Mouse (Mus musculus) MEL-GATA-1-ER (cell line): Measurements from ENCODE around the gene Peg3.

Experiments used
- DNase-seq: peaks from one replicate; pipeline ENCODE4 v3.0.0-alpha.2; 2012; ENCODE audit warnings: low read depth; ENCODE audit errors: extremely low read depth

The Peg3 gene

DNA sequence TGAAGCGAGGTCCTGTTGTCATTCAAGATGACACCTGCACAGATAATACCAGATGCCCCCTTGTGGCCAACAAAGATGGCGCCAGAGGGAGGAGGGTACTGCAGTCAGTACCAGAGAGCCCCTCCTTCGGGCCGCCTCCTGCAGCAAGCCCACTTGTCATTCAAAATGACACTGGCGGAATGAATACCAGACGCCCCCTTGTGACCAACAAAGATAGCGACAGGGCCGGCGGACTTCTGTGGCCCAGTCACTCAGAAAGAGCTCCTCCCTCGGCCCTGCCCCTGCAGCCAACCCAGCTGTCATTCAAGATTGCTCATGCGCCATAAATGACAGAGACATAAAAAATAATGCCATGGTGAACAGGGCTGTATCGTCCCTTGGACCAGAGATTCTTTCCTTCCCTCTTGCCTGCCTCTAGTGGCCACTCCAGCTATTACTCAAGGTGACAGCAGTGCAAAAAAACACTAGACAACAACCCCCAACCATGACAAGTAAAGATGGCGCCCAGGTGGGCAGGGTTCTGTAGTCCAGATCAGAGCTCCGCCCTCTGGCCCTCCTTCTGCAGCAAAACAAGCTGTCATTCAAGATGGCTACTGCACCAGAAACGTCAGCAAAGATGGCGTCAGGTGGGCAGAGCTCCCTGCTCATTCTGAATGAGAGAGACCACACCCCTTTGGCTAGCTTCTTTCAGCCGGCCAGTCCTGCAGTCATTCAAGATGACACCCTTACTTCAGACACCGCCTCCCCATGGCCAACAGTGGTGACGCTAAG is 2.7 kb downstream of the Peg3 start:
- DNase-seq: no peak

DNA sequence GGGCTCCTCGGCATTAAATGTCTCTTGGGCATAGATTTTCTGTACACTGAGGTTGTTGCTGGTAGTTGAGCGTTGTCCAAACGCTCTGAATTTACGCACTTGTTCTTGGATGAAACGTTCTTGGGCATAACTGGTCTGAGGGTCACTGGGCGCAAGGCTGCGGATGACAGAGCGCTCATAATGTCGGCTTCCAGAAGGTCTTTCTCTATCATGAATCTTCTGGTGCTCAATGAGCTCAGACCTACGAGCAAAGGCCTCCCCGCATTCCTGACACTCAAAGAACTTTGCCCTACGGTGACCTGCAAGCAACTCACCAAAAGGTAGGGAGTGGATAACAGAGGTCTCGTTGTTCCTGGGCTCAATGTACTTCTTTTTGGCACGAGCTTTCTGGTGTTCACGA is 20.8 kb downstream of the Peg3 start:
- no peak for DNase-seq

DNA sequence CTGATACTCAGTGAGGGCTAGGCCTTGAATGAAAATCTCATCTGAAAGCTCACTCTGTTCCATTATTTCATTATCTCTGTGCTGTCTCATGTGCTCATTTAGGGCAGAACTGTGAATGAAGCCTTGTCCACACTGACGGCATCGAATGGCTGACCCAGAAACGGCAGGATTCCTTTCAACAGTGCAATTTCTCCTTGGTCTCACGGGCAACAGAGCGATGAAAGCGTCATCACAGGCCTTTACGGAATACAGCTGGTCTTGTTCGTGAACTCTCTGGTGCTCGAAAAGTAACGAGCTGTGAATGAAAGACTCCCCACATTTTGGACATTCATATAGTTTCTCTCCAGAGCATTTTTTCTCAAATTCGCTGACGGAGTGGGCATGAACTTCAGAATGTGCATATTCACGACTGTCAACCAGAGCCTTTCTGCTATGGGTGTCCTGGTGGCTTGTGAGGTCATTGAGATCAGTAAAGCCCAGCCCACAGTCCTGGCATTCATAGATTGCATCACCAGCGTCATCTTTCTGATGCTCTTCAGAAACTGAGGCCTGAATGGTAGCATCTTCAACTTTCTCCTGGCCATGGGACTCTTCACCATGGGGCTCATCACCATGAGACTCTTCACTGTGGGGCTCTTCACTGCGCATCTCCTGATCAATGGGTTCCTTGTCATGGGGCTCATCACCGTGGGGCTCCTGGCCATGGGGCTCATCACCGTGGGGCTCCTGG is 21.6 kb downstream of the Peg3 start:
- DNase-seq: no peak

DNA sequence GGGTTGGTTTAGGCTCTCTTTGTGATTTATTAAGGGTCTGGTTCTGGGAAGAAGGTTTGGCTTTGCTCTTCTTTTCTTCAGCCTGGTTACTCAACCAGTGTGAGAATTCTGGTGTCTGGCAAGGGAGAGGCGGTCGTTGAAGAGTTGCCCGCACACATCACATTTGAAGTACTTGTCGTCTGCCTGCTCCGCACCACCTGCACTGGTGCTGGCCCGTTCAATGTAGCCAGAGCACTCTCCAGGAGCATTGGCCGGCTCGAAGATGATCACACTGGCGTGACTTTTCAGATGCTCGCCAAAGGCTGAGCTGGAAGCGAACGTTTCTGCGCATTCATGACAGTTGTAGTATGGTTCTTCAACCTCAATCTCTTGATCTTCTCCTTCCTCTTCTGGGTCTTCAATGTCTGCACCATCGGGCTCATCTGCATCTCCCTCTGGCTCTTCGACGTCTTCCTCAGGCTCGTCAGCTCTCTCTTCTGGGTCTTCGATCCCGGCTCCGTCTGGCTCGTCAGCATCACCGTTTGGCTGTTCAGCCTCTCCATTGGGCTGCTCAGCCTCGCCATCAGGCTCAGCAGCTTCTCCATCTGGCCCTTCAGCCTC is 22.7 kb downstream of the Peg3 start:
- DNase-seq: no peak

DNA sequence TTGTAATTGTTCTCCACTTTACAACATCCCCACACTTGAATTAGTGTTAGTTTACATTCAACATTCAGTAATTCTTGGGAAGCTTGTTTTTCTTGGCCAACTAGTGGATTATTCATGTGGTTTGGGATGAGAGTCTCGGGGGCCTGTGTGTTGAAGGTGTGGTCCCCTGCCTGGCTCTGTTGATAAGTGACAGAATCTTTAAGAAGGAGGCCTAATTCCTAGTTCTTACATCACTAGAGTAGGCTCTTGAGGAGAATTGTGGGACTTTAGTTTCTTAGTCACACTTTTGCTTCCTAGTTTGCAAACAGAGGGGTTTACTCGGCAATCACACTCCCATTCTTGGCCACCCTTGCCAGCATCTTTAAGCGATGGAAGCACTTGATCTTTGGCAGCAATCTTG is 31.0 kb downstream of the Peg3 start:
- DNase-seq: no peak

DNA sequence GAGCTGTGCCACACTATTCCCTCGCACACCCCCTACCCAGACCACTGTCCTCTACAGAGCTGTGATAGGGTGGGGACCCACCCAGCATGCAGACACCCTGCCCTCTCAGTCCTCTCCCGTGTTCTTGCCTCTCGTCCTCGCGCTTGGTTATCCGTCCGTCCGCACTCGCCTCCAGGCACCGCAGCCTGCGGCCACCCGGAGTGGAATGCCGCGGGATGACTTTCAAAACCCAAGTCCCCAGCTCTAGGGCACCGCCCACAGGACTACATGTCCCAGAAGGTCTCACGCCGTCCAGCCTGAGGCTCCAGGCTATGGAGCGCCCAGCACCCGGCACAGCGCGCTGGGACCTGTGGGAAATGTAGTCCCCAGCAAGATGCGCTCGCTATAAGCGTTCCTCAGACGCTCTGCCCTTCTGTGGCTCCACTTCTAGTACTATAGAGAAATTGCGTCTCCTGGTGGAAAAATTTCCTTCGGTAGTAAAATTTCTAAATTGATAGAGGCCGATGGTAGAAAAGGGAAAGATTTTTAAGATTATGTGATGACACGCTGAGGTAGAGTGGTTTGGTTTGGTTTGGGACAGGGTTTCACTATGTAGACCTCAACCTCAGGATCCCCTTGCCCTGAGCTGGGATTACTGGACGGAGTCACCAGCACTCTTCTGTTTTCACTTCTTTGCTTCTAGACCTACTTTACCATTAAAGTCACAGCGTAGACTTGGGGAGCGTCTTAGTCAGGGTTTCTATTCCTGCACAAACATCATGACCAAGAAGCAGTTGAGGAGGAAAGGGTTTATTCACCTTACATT is 33.8 kb downstream of the Peg3 start, which contains the start of gene Zim1:
Zim1 (minus strand) TSS at position 210 of the 805 bp plus-strand sequence.
- no peak for DNase-seq

DNA sequence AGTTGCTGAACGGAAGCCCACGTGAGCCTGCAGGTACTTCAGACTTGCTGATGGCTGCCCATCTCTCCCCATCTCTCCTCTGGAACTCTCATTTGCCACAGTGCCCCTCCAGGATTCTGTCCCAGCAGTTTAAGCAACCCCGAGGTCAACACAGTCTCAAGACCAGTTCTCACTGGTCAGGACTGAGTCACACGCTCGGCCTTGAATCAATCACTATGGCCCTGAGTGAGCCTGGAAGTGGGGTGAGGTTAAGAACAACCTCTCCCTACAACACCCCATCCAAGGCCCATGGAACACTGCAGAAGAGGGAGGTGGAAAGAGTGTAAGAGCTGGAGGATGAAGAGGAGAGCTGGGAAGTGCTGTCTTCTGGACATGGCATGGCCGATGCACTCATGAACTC is 44.7 kb downstream of the Peg3 start:
- DNase-seq: no peak

DNA sequence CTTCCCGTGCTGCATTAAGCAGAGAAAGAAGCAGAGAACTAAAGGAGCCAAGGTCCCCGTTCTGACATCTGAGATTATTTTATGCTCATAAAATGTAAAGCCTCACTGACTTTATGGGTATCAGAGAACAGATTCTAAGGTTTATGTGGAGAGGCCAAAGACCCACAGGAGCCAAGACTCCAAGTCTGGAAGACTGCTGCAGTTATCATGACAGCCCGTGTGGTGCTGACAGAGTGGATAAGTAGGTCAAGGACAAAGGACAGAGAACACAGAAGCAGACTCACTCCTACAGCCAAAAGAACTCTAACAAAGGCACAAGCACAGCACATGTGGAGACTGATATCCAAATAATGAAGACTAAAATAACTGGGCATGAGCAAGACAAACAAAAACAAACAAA is 63.5 kb downstream of the Peg3 start:
- DNase-seq: no peak

DNA sequence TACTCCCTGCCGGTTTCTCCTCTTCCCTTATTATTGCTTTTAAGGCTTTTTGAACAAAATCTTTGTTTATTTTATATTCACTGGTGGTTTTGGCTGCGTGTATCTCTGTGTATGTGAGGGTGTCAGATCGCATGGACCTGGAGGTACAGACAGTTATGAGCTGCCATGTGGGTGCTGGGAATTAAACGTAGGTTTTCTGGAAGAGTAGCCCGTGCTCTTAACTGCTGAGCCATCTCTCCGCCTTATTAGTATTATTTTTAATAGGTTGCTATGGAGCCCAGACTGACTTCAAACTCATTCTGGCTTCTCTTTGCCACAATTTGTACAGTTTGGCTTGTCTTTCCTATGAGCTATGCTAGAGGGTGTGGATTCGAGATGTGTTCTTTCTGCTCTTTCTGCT is 66.8 kb downstream of the Peg3 start:
- no peak for DNase-seq

DNA sequence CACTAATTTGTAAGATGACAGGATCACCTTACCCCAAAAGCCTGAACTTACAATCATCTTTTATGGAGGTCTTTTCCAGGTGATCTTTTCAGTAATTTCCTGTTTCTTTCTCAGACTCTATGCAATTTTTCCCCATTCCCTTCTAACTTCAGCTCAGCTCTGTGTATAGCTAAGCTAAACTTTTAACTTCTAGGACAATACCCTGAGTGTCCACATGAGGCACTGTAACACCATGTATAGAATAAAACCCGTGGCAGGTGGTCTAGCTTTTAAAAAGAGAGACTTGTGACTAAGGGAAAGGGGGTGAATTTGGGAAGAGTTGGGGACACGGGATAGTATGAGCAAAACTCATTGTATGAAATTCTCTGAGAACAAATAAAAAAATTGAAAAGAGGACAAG is 70.6 kb downstream of the Peg3 start:
- DNase-seq: no peak

DNA sequence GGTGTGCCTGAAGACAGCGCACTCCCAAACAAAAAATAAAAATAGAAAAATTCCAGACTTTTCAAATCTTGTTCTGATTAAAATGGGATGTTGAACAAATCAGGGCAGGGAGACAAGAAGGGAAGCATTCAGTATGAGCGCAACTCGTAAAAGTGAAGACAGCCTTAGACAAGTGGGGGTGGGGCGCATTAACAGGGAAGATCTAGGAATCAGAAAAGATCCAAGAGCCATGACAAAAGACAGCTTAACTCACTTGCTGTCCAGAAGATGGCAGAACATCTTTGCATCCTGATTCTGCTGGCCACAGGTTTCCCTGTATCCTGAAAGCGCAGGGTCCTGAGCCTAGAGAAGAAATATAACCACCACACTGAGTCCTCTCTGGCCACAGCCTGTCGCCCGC is 71.6 kb downstream of the Peg3 start:
- DNase-seq: no peak
